Mouse (Mus musculus): ENCODE measurements at regions not wholly inside any gene's neighbourhood (a gene's known extent, or its start where the extent isn't known, plus 50 kb on each side); places are given as distances from the start of the nearest gene placed in this dataset.
"Not testable (repeated sequence)": the region's sequence is repeated elsewhere in the genome, so short reads cannot be mapped to it uniquely, and the experiment has no call there.

DNA sequence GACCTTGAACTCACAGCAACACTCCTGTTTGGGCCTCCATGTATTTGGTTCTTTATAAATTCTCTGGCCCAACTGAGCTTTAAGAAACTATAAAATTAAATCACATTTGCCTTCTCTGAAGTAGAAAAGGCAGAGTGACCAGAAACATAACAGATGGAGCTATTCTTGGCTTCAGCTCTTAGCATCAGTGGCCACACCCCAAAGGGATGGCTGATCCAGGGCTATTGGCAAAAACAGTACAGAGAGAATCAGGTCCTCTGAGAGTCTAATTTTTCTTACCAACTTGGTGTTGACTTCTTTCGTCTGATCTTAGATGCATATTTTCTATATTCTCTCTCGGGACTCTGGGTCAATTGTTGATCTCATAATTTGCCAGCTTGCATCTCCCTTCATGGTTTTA is 103.2 kb upstream of the Arhgap20 start:
- in situ Hi-C loops (cut with MboI, MseI), result no loop called here

DNA sequence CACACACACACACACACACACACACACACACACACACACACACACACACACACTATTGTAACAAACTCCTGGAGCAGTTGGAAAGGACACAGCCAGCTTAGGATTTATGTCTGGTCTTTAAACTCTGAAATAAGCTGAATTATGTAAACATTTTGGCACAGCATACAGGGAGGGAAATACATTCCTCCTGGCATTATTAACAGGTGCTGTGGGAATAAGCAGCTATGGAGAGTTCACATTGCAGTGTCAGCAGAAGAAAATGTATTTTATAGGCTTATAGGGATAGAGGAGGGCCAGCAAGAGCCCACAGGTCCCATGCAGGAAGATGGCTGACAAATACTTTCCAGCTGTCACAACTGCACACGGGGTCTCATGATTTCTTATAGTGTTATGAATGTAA is 100.8 kb upstream of the Arhgap20 start:
- in situ Hi-C loops (cut with MboI, MseI), result no loop called here

GRCm38 (mm10) chr9:51664876-51665275 is 100.3 kb upstream of the Arhgap20 start:
- in situ Hi-C loops (cut with MboI, MseI), result no loop called here

DNA sequence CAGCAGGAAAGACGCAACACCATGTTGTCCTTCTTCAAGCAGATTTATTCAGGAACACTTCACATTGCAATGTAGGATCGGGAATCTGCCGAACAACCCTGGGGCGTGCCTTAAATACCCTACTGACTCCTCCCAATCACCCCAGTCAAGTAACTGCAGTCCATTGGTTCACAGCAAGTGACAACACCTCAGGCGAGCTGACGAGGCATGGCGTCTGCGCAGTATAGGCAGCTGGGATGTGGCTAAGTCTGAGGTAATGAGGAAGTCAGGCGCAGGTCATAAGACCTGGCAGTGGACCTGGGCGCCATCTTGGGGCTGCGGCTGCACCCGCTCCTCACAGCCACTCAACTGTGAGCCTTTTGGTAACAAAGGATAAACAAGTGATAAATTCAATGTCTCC is 96.2 kb upstream of the Arhgap20 start:
- in situ Hi-C loops (cut with MboI, MseI), result not testable (repeated sequence)

DNA sequence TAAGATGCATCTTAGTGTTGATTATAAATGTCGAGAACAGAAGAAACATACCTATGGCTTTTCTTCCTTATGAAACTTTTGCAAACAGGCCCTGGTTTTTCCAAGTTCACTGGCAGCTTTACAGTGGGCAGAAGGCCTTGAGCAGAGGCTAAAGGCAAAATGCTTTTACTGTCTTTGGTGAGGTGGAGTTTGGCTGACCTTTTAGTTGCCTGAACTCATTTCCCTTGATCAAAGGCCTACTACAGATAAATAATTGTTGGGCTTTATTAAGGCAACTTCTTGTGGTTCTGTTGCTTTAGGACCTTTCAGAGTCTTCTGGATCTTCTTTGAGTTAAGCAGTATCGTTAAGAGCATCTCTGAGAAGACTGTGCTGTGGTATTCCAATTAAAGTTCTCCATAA is 94.6 kb upstream of the Arhgap20 start:
- in situ Hi-C loops (cut with MboI, MseI), result no loop called here

DNA sequence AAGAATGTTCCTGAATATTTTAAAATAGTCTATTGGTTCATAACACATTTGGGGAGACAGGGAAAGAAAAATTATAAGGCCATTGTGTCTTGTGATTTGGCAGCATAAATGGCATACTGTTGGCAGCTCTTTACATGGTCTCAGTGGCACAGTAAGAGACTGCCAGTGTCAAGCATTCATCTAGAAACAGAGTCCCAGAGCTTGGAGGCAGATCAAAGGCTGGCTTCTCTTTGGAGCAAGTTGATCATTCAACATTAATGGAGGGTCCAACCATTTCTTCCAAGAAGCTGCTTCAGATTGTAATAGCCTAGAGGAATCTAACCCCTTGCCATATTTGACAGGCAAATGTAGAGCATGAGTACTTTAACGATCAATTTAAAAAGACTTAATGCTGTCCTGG is 78.6 kb upstream of the Arhgap20 start:
- in situ Hi-C loops (cut with MboI, MseI), result no loop called here

DNA sequence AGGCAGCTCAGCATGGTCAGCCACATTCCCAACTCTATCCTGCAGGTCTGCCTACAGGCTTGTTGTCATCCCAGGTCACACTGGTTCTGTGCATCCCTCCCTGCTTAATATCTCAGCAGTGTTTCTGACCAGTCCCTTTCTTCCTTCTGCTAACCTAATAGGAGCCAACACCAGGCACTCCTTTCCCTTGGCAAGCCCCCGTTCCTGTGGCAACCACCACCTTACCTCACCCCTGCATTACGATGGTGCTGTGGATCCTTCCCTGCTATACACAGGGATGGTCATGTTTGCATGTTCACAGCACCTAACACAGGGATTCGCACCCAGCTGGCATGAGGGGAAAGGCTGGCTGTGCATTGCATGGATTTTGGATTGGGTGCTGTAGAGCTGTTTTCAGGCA is 50.8 kb upstream of the Arhgap20 start:
- in situ Hi-C loops (cut with MboI, MseI), result no loop called here
